In the genomic region with DNA sequence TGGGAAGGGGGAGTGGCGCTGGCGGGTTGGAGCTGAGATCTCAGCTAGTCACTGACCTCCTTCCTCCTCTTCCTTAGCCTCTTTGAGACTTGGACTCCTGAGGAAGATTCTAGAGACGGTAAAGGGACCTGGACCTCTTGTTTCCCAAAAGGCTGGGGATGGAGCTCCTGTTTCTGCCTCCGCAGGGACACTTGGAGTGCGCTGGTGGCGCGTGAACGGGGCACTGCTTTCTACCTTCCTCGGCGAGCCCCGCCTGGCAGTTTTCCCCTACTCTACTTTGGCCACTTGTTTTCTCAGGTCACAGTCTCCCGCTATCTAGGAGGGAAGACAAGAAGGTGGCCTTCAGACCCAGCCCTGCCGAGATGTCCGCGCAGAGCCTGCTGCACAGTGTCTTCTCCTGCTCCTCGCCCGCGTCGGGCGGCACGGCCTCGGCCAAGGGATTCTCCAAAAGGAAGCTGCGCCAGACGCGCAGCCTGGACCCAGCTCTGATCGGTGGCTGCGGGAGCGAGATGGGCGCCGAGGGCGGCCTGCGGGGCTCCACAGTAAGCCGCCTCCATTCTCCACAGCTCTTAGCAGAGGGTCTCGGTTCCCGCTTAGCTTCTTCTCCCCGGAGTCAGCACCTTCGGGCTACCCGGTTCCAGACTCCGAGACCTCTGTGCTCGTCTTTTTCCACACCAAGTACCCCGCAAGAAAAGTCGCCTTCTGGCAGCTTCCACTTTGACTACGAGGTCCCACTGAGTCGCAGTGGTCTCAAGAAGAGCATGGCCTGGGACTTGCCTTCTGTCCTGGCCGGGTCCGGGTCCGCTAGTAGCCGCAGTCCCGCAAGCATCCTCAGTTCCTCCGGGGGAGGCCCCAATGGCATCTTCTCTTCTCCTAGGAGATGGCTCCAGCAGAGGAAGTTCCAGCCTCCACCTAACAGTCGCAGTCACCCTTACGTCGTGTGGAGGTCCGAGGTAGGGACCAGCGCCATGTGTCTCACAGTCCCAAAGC, we compare ENCODE assay signal across 8 mouse cellular contexts. TPM values are rescaled to one million over a fixed set of nuclear protein-coding genes. Genes with fewer than 3 reads are reported as not detected.
DNase-seq lines count a peak whose midpoint lies in the region; ATAC-seq and TF ChIP-seq lines count a peak whose summit lies in the region.

No protein-coding gene starts in this region.

- H3K9me3 ChIP-seq in limb, embryonic 12.5 days, result no peaks in the 10 kb centered on the region
- no peaks in the 10 kb centered on the region for H3K9me3 ChIP-seq in midbrain, embryonic 15.5 days

- no peaks in the 10 kb centered on the region for H3K36me3 ChIP-seq in limb, embryonic 12.5 days
- H3K36me3 ChIP-seq in midbrain, embryonic 15.5 days (replicated peaks), result no peaks in the 10 kb centered on the region

- peak; percentile 27; the same call in 1 of the 2 replicates for ATAC-seq in limb, embryonic 12.5 days (ENCODE audit: insufficient number of reproducible peaks, insufficient read depth, low FRiP score, low TSS enrichment, low read depth)
- peak; percentile 86 for ATAC-seq in midbrain, embryonic 15.5 days (replicated peaks)

- no peak overlapping the region for H3K27ac ChIP-seq in embryonic fibroblast, embryonic 13.5 days (ENCODE audit: insufficient read depth, low read length)
- no peak overlapping the region for H3K27ac ChIP-seq in limb, embryonic 12.5 days
- no peak overlapping the region for H3K27ac ChIP-seq in midbrain, embryonic 15.5 days

- peak; percentile 5 for DNase-seq in urinary bladder, postnatal 14 days (ENCODE audit: low spot score)
- DNase-seq in urinary bladder, postnatal 10 days (ENCODE audit: low spot score), result no peak
- peak; percentile 9 to 25 for DNase-seq in heart, postnatal 14 days
- no peak for DNase-seq in ovary, postnatal 14 days (ENCODE audit: low spot score)
- DNase-seq in cerebellum, postnatal 36 days, result no peak

- peaks cover 55% of the 10 kb centered on the region for H3K27me3 ChIP-seq in limb, embryonic 12.5 days
- H3K27me3 ChIP-seq in midbrain, embryonic 15.5 days (replicated peaks), result peaks cover 38% of the 10 kb centered on the region

- intact Hi-C loops in heart, postnatal 14 days (cut with DNase I), result loop anchor here (2.0 kb wide), 1 partner anchor 77 kb away; no protein-coding TSS in a partner anchor

- H3K9ac ChIP-seq in limb, embryonic 12.5 days (replicated peaks), result peak overlapping the region; percentile 55
- H3K9ac ChIP-seq in midbrain, embryonic 15.5 days, result peak overlapping the region; percentile 21; the same call in 1 of the 2 replicates

- peak overlapping the region; percentile 76 for H3K4me2 ChIP-seq in limb, embryonic 12.5 days
- H3K4me2 ChIP-seq in midbrain, embryonic 15.5 days, result peak overlapping the region; percentile 91

- WGBS in limb, embryonic 12.5 days, result 16% methylated on average over 55 of the region's 55 CpGs
- WGBS in midbrain, embryonic 15.5 days, result 22% methylated on average over 55 of the region's 55 CpGs

- H3K4me3 ChIP-seq in embryonic fibroblast, embryonic 13.5 days (ENCODE audit: insufficient read depth, low read length), result peak overlapping the region; percentile 35
- peak overlapping the region; percentile 46 for H3K4me3 ChIP-seq in limb, embryonic 12.5 days (replicated peaks)
- H3K4me3 ChIP-seq in midbrain, embryonic 15.5 days, result peak overlapping the region; percentile 44

- TF ChIP-seq POLR2A in embryonic fibroblast, embryonic 13.5 days (IDR thresholded peaks at IDR 0.05; ENCODE audit: low read depth, low read length), result no peak

- H3K4me1 ChIP-seq in embryonic fibroblast, embryonic 13.5 days (ENCODE audit: control insufficient read depth, insufficient read depth, low read length), result no peaks in the 10 kb centered on the region
- H3K4me1 ChIP-seq in limb, embryonic 12.5 days (replicated peaks), result no peaks in the 10 kb centered on the region
- 0 out of 2 replicates have a peak, but pooled peaks cover 5% of the 10 kb centered on the region for H3K4me1 ChIP-seq in midbrain, embryonic 15.5 days

- TF ChIP-seq CTCF in embryonic fibroblast, embryonic 13.5 days (IDR thresholded peaks at IDR 0.05; ENCODE audit: borderline replicate concordance, insufficient read depth, low read length), result no peak

RNA-seq across cellular contexts. Expression of gene Arhgap6, which starts 1.3 kb away (rescaled TPM):
- polyA plus RNA-seq in embryonic fibroblast, embryonic 13.5 days (2011; ENCODE audit: insufficient read length, low read depth, missing spikeins), result 2.7 and 3.9 TPM in 2 replicates
- 1 to 10 TPM; 4.0 to 4.1 TPM for total RNA-seq in heart, postnatal 14 days (2021)
- 1.3 and 1.8 TPM in 2 replicates for polyA plus RNA-seq in limb, embryonic 12.5 days (2016; fragmentation: Nextera tagmentation; extraction: Ambion mirVana)
- 0.93 and 0.98 TPM in 2 replicates for polyA plus RNA-seq in midbrain, embryonic 15.5 days (2015; fragmentation: Nextera tagmentation; extraction: Ambion mirVana)

Comparison
In these comparisons a context has a peak if more than half of its experiments do, and no peak if none do; other contexts are left out.
1. DNase-seq: peak in urinary bladder, postnatal 14 days (single experiment) and heart, postnatal 14 days (2 of 2); none in urinary bladder, postnatal 10 days (single experiment), ovary, postnatal 14 days (single experiment) and cerebellum, postnatal 36 days (0 of 2).
2. Peak in every context shown above with its lines, with median percentiles within 50 percentile points of each other: H3K4me3 ChIP-seq.